Mouse (Mus musculus): ENCODE data around the gene Dtx2.

Dtx2 gene

GRCm38 (mm10) chr5:135974365-135974764 is 20.2 kb upstream of the Dtx2 start, which contains the start of gene Ssc4d:
Gene Ssc4d, minus strand, starts transcription at chr5:135974531.
- no peak for DNase-seq (ENCODE audit: low spot score in 2 of 2)

- no peak for DNase-seq (ENCODE audit: low spot score in 2 of 2)
Measured at GRCm38 (mm10) chr5:135975893-135976668, 18.5 kb upstream of the Dtx2 start.

GRCm38 (mm10) chr5:135979381-135979780 is 15.2 kb upstream of the Dtx2 start:
- DNase-seq (ENCODE audit: low spot score in 2 of 2): no peak

GRCm38 (mm10) chr5:135979904-135980303 is 14.7 kb upstream of the Dtx2 start, which contains the start of gene Zp3:
Gene Zp3, plus strand, starts transcription at chr5:135980099.
- DNase-seq (ENCODE audit: low spot score in 2 of 2): no peak

GRCm38 (mm10) chr5:135982398-135982797 is 12.2 kb upstream of the Dtx2 start:
- DNase-seq (ENCODE audit: low spot score in 2 of 2): peak in 1 of 2 experiments; percentile 41

GRCm38 (mm10) chr5:135984546-135985044 is 10.0 kb upstream of the Dtx2 start:
- DNase-seq (ENCODE audit: low spot score in 2 of 2): no peak

- peak in 1 of 2 experiments; percentile 33 for DNase-seq (ENCODE audit: low spot score in 2 of 2)
Measured at GRCm38 (mm10) chr5:135987248-135987647, 7.4 kb upstream of the Dtx2 start.

- no peak for DNase-seq (ENCODE audit: low spot score in 2 of 2)
Measured at GRCm38 (mm10) chr5:135990601-135991000, 4.0 kb upstream of the Dtx2 start.

GRCm38 (mm10) chr5:135993381-135993965 is 1.1 kb upstream of the Dtx2 start:
- no peak for DNase-seq (ENCODE audit: low spot score in 2 of 2)

- no peak for DNase-seq (ENCODE audit: low spot score in 2 of 2)
Measured at GRCm38 (mm10) chr5:135994335-135994724, 270 bp upstream of the Dtx2 start.

- DNase-seq (ENCODE audit: low spot score in 2 of 2): no peak
Measured at GRCm38 (mm10) chr5:135996162-135996561, 1.6 kb downstream of the Dtx2 start.

GRCm38 (mm10) chr5:136001222-136001621 is 6.6 kb downstream of the Dtx2 start:
- no peak for DNase-seq (ENCODE audit: low spot score in 2 of 2)

GRCm38 (mm10) chr5:136002325-136002724 is 7.7 kb downstream of the Dtx2 start:
- DNase-seq (ENCODE audit: low spot score in 2 of 2): no peak

- no peak for DNase-seq (ENCODE audit: low spot score in 2 of 2)
Measured at GRCm38 (mm10) chr5:136002751-136003151, 8.2 kb downstream of the Dtx2 start.

GRCm38 (mm10) chr5:136004537-136004936 is 9.9 kb downstream of the Dtx2 start:
- DNase-seq (ENCODE audit: low spot score in 2 of 2): no peak

- no peak for DNase-seq (ENCODE audit: low spot score in 2 of 2)
Measured at GRCm38 (mm10) chr5:136007745-136008144, 13.1 kb downstream of the Dtx2 start.

GRCm38 (mm10) chr5:136014877-136015276 is 20.3 kb downstream of the Dtx2 start:
- no peak for DNase-seq (ENCODE audit: low spot score in 2 of 2)

- no peak for DNase-seq (ENCODE audit: low spot score in 2 of 2)
Measured at GRCm38 (mm10) chr5:136015586-136015985, 21.0 kb downstream of the Dtx2 start.

- DNase-seq (ENCODE audit: low spot score in 2 of 2): no peak
Measured at GRCm38 (mm10) chr5:136016014-136016876, 21.6 kb downstream of the Dtx2 start.

GRCm38 (mm10) chr5:136017262-136017661 is 22.7 kb downstream of the Dtx2 start:
- no peak for DNase-seq (ENCODE audit: low spot score in 2 of 2)

GRCm38 (mm10) chr5:136018726-136019125 is 24.1 kb downstream of the Dtx2 start:
- no peak for DNase-seq (ENCODE audit: low spot score in 2 of 2)

GRCm38 (mm10) chr5:136019907-136020306 is 25.3 kb downstream of the Dtx2 start:
- no peak for DNase-seq (ENCODE audit: low spot score in 2 of 2)

Measured in frontal cortex, postnatal 36 days (tissue).